Mouse (Mus musculus) cerebellum, postnatal 4 days (tissue): ENCODE data around the gene Gpr68.

ENCODE experiments used
- DNase-seq, 2 experiments: peaks; one replicate each; pipeline ENCODE4 v3.0.0; 2022; ENCODE audit warnings: low spot score in 2 of 2, mixed read lengths in 1 of 2

Gene Gpr68

GRCm38 (mm10) chr12:100871234-100871633 is 36.8 kb downstream of the Gpr68 start:
- DNase-seq: no peak

GRCm38 (mm10) chr12:100868049-100868622 is 39.9 kb downstream of the Gpr68 start:
- DNase-seq: no peak

DNA sequence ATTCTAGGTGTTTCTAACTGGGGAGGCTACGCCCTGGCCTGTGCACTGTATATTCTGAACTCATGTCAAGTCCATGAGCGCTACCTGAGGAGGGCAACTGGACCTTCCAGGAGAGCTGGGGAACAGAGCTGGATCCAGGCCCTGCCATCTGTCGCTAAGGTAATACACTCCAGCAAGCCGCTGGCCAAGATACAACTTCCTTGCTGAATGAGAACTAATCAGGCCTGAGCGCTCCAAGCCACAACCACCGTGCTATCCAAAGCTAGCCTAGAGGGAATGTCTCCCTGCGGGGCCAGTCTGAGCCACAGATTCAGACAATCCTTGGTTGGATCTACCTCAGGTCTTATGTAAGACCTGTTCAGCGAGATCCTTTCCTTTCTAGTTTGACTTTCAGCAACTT is 40.9 kb downstream of the Gpr68 start:
- DNase-seq: peak in 1 of 2 experiments; percentile 39

DNA sequence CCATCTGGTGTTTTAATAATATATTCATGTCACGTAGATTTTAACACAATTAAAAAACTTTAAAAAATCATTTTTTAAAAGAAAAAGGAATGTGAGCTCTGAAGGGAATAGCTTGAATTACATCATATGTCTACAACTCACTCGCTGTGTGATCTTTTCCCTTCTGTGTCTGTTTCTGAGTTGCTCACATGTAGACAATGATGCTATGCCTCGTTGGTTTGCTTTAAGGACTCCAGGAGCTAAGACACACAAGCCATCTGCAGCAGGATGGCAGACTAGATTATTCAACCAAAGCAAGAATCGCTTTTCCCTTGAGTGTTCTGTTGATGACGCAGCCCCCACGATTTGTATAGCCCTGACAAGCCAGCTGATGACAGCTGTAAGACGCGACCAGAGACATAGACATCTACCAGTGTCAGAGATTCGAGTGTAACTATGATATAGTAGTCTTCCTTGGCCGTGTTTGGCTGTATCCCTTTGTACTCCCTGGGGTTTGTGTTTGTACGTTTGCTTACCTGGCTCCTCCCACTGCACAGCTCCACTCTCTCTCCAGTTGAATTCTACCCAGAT is 42.4 kb downstream of the Gpr68 start:
- DNase-seq: no peak

DNA sequence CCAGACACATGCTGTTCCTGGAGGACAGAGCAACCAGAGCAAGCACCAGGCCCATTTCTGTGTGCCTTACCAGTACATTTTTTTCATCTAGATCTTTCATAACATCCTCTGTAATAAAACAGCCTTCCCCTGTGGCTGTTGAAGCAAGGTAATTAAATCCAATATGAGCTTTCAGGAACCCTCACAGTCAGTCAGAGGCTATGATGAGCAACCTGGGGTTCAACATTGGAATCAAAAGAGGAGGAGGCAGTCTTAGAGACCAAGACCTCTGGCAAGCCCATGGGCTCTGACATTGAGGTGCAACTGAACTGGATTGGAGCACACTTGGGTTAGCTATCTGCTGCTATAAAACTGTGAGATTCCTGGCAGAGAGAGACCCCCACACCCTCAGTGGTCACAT is 42.9 kb downstream of the Gpr68 start:
- DNase-seq: no peak

- no peak for DNase-seq
Measured at GRCm38 (mm10) chr12:100862856-100863446, 45.0 kb downstream of the Gpr68 start.

GRCm38 (mm10) chr12:100862272-100862671 is 45.7 kb downstream of the Gpr68 start:
- no peak for DNase-seq

GRCm38 (mm10) chr12:100857791-100858190 is 50.2 kb downstream of the Gpr68 start:
- no peak for DNase-seq

- no peak for DNase-seq
Measured at GRCm38 (mm10) chr12:100856337-100856736, 51.7 kb downstream of the Gpr68 start.

DNA sequence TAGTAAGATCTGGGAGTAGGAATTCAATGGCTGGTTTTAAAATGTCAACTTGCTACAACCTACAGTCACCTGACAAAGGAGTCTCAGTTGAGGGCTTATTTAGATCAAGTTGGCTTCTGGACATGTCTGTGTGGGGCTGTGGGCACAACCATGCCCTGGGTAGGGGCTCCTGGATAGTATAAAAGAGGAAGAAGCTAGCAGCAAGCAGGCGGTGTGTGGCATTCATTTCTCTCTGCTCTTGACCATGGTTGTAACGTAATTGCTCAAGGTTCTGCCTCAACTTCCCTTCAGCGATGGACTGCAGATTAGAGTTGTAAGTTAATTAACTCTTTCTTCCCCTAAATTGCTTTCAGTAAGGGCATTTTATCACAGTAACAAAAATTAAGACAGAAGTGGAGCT is 55.6 kb downstream of the Gpr68 start:
- no peak for DNase-seq

- DNase-seq: peak in 1 of 2 experiments; percentile 31
Measured at GRCm38 (mm10) chr12:100849421-100850138, 58.4 kb downstream of the Gpr68 start.

- DNase-seq: no peak
Measured at GRCm38 (mm10) chr12:100847437-100848080, 60.4 kb downstream of the Gpr68 start.

- DNase-seq: no peak
Measured at GRCm38 (mm10) chr12:100846566-100846965, 61.4 kb downstream of the Gpr68 start.

DNA sequence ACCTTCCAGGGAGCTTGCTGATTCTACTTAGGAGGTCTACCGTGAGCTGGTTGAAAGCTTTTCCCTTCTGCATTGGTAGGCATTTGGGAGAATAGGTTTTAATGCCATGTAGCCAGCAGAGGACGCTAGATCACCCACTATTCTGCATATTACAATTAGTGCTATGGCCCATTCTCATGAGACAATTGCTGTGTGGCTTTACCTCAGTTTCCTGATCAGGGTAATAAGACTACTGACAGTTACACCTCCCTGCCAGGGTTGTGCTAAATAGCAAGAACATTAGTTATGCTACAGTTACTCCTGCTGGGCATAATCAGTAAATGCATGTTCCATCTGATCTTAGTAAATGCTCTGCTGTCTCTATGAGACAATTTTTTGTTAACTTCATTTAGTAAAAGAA is 62.2 kb downstream of the Gpr68 start:
- no peak for DNase-seq

- DNase-seq: no peak
Measured at GRCm38 (mm10) chr12:100844546-100844945, 63.5 kb downstream of the Gpr68 start.

DNA sequence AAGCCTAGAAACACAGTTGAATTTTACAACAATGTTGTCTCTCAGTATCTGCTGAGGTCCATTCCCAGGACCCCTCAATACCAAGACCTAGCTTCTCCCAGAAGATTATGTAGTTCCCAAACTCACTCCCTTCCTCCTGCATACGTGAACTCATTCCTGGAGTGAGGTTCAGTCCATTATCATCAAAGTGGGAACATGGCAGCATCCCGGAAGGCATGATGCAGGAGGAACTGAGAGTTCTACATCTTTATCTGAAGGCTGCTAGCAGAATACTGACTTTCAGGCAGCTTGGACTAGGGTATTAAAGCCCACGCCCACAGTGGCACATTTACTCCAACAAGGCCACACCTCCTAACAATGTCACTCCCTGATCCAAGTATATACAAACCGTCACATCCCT is 64.8 kb downstream of the Gpr68 start:
- no peak for DNase-seq

- peak; percentile 74 to 88 for DNase-seq
Measured at GRCm38 (mm10) chr12:100841211-100841792, 66.7 kb downstream of the Gpr68 start.

DNA sequence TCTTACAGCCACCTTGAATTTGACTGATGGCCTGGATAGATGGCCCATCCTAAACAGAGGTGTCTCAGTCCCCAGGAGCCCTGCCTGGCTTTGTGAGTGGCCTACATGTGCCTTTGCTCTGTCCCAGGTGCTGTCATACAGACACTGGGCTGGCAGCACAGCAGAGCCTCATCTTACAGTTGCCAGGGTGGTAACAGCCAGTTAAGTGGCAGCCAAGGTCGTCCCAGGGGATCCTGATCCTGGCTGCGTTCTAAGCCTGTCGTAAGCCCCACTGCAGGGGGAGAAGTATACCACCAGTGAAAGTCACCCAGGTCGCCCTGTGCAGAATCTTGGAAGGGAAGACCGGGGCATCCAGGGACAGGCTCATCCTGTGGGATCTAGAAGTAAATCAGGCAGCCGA is 68.1 kb downstream of the Gpr68 start:
- no peak for DNase-seq

DNA sequence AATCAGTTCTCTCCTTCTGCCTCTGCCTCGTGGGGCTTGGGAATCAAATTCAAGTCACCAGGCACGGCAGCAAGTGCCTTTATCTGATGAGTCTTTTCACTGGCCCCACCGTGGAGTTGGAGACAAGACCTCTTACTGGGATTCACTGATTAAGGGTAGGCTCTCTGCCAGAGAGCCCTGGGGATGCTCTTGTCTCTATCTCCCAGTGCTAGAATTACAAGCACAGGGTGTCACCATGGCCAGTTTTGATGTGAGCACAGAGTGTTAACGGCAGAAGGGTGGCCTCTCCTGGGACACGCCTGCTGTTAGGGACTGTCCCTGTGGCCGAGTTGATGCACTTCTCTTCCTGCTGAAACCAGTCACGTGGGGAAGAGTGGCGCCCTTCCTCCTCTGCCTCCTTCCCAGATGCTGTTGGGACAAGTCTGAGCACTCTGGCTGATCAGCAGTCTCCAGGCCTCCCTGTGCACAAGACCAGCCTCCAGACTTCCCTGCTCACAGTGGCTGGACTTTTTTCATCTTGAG is 68.9 kb downstream of the Gpr68 start:
- no peak for DNase-seq

DNA sequence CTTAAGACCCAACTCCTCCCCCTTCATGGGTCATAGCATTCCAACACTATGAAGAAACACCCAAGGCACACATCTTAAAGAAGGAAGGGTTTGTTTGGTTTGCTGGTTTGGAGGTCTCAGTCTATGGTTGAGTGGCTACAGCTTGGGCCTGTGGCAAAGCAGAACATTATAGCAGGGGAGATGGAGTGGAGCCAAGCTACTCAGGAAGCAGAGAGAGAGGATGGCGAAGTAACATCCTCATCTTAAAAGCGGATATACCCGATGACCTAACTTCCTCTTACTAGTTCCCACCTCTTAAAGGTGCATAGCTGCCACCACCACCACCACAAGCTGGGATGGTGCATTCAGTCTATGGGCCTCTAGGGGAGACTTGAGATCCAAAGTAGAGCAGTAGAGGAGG is 70.8 kb downstream of the Gpr68 start:
- no peak for DNase-seq

DNA sequence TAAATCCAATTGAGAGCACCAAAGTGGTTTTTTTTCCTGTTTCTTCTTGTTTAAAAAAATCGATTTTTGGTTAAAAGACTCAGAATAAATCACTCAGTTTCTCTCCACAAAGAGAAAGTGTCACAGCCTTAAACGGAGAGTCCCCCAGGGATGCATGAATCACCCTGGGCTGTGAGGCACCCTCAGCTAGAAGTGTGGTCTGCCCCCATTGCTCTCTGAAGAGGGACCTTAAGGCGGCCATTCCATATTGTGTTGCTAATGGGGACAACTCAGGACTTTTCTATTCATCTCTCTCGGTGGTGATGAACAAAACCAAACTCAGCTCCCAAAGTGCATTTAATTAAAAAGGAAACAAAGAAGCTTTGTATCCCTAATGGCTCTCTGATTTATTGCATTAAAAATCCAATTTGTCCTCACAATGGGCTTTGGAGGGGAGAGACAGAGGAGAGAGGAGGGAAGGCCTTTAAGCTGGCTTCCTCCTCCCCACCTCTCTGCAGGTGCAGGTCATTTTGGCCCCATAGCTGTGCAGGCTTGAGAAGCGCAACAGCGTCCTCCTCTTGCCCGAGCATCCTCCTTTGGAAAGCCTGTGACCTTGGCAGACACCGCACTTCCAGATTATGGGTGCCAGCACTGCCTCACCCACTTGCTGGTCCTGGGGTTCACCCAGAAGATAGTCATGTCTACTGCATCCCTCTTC is 76.2 kb downstream of the Gpr68 start:
- no peak for DNase-seq
